Comparison of ENCODE assay signal across 21 mouse cellular contexts in the genomic region with DNA sequence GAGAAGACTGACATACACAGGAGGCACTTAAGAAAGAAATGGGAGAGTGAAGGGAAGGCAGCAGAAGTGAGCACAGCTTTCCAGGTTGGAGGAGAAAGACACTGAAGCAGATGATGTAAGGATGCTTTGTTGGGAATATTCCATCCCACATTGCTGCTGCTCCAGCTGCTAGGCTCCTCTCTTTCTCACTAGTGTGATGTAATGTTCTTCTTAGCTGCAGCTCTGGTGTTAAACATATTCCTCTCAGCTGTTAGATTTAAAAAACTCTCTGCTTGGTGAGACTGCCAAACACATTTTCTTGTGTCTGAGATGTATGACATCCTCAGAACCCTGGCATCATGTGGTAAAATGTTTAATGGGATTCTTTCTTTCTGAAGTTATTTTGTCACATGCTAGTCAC.
A peak's percentile ranks its signal among the peaks of the same experiment; 100 is the strongest.
DNase-seq lines count a peak whose midpoint lies in the region; ATAC-seq and TF ChIP-seq lines count a peak whose summit lies in the region.
"Had no signal": no experiment of that assay in that cellular context is flagged by ENCODE, and none has a peak within 500 bp of the region (broad histone marks: within the 10 kb centered on the region; RNA-seq: fewer than 3 reads in every experiment).

No protein-coding gene starts in this region.

- no peak overlapping the region for H3K4me3 ChIP-seq in hindbrain, embryonic 13.5 days
- H3K4me3 ChIP-seq in hindbrain, postnatal 0 days (ENCODE audit: low read length) = no peak overlapping the region
- H3K4me3 ChIP-seq: embryonic facial prominence, embryonic 13.5 days; heart, embryonic 10.5 days; limb, embryonic 15.5 days; megakaryocyte, embryonic 14.5 days had no signal

- intact Hi-C loops in left cerebral cortex, postnatal 25 days (cut with DNase I) = loop anchor here (1.0 kb wide), 2 partner anchors 30 to 192 kb away; no protein-coding TSS in a partner anchor

- no peak overlapping the region for H3K9ac ChIP-seq in hindbrain, embryonic 13.5 days
- H3K9ac ChIP-seq in hindbrain, postnatal 0 days (replicated peaks; ENCODE audit: low read length) = no peak overlapping the region
- H3K9ac ChIP-seq: embryonic facial prominence, embryonic 13.5 days; hindbrain, embryonic 14.5 days; limb, embryonic 15.5 days; liver, postnatal 0 days had no signal

- no peak for TF ChIP-seq CTCF in hindbrain, postnatal 0 days (IDR thresholded peaks at IDR 0.05; ENCODE audit: low read depth)

- no peak for ATAC-seq in hindbrain, embryonic 13.5 days (ENCODE audit: low FRiP score)
- ATAC-seq in hindbrain, postnatal 0 days = no peak
- ATAC-seq in frontal cortex, adult (ENCODE audit: low TSS enrichment) = peak; percentile 100
- ATAC-seq: liver, postnatal 0 days had no signal

- H3K4me2 ChIP-seq in hindbrain, embryonic 13.5 days = no peak overlapping the region
- no peak overlapping the region for H3K4me2 ChIP-seq in hindbrain, postnatal 0 days (ENCODE audit: low read depth, low read length)
- H3K4me2 ChIP-seq: embryonic facial prominence, embryonic 13.5 days; hindbrain, embryonic 14.5 days; limb, embryonic 15.5 days had no signal

- no peaks in the 10 kb centered on the region for H3K9me3 ChIP-seq in hindbrain, embryonic 13.5 days
- H3K9me3 ChIP-seq in hindbrain, postnatal 0 days (ENCODE audit: low read length) = no peaks in the 10 kb centered on the region
- H3K9me3 ChIP-seq: heart, embryonic 10.5 days; limb, embryonic 15.5 days; megakaryocyte, embryonic 14.5 days had no signal

- no peaks in the 10 kb centered on the region for H3K27me3 ChIP-seq in hindbrain, embryonic 13.5 days
- H3K27me3 ChIP-seq in hindbrain, postnatal 0 days (ENCODE audit: insufficient read depth, low read length) = no peaks in the 10 kb centered on the region
- H3K27me3 ChIP-seq: embryonic facial prominence, embryonic 13.5 days; limb, embryonic 15.5 days; megakaryocyte, embryonic 14.5 days had no signal

- no peak for DNase-seq in hindbrain, postnatal 0 days (ENCODE audit: low spot score)
- DNase-seq in brain, adult 2 months (ENCODE audit: low read depth, low spot score) = peak; percentile 84
- DNase-seq in left cerebral cortex, postnatal 25 days (ENCODE audit: low spot score in 2 of 2) = peak; percentile 41 to 91
- no peak for DNase-seq in embryo, embryonic 11 days
- no peak for DNase-seq in embryo, embryonic 10.5 days (ENCODE audit: low spot score)
- DNase-seq: adrenal gland, postnatal 10 days; cerebellum, adult 2 months; gastrocnemius, postnatal 14 days; heart, postnatal 14 days; kidney, adult 11 months; liver, postnatal 0 days; lung, postnatal 14 days; thymus, postnatal 36 days had no signal

- no peaks in the 10 kb centered on the region for H3K4me1 ChIP-seq in hindbrain, embryonic 13.5 days (replicated peaks)
- H3K4me1 ChIP-seq in hindbrain, postnatal 0 days (ENCODE audit: insufficient read depth, low read length) = no peaks in the 10 kb centered on the region
- H3K4me1 ChIP-seq: embryonic facial prominence, embryonic 13.5 days; heart, embryonic 10.5 days; limb, embryonic 15.5 days; megakaryocyte, embryonic 14.5 days had no signal

- 0 out of 2 replicates have a peak overlapping the region, but pooled peaks have one; percentile 25 for H3K27ac ChIP-seq in hindbrain, embryonic 13.5 days
- no peak overlapping the region for H3K27ac ChIP-seq in hindbrain, postnatal 0 days
- H3K27ac ChIP-seq: embryonic facial prominence, embryonic 13.5 days; heart, embryonic 10.5 days; hindbrain, embryonic 14.5 days; kidney, postnatal 0 days; limb, embryonic 15.5 days had no signal

- no peaks in the 10 kb centered on the region for H3K36me3 ChIP-seq in hindbrain, embryonic 13.5 days
- H3K36me3 ChIP-seq in hindbrain, postnatal 0 days (ENCODE audit: insufficient read depth, low read length) = no peaks in the 10 kb centered on the region
- H3K36me3 ChIP-seq: embryonic facial prominence, embryonic 13.5 days; heart, embryonic 10.5 days; limb, embryonic 15.5 days had no signal

Comparison
In these comparisons a context has a peak if more than half of its experiments do, and no peak if none do; other contexts are left out.
1. DNase-seq: peak in brain, adult 2 months (single experiment) and left cerebral cortex, postnatal 25 days (2 of 2); none in hindbrain, postnatal 0 days (single experiment), embryo, embryonic 11 days (single experiment) and embryo, embryonic 10.5 days (single experiment).